Mouse (Mus musculus): ENCODE data around the gene Enho.

- no peak for TF ChIP-seq EP300 (IDR thresholded peaks at IDR 0.05)
- TF ChIP-seq CTCF (IDR thresholded peaks at IDR 0.05) = no peak
Measured at GRCm38 (mm10) chr4:41659556-41659955, 19.4 kb upstream of the Enho start.

Data from lung, postnatal 0 days (tissue).